Mouse (Mus musculus) left cerebral cortex, postnatal 10 days (tissue): ENCODE measurements around the gene Meis1. TPM values are rescaled to one million over a fixed set of nuclear protein-coding genes. Genes with fewer than 3 reads are reported as not detected.

Source experiments
- DNase-seq, 2 experiments: peaks; one replicate each; pipeline ENCODE4 v3.0.0; 2021 to 2022; ENCODE audit warnings: low spot score in 2 of 2, mixed read lengths in 1 of 2; ENCODE audit errors: extremely low spot score in 1 of 2
- intact Hi-C: fragments of 180-260 bp; cut with DNase I; formaldehyde crosslinking; loops from one replicate; pipeline ENCODE4 v1.15.1; 2025
- total RNA-seq, 2 experiments: library from RNA; stranded (reverse); gene quantifications; 2 replicates each; pipeline ENCODE4 v1.2.3; 2021

Gene Meis1
- total RNA-seq, result 1 to 10 TPM; 4.0 to 6.9 TPM

GRCm38 (mm10) chr11:19018489-19019203 is at the start of gene Meis1:
Gene Meis1, minus strand, starts transcription at chr11:19018985.
- peak; percentile 78 to 81 for DNase-seq
- intact Hi-C loops, result loop anchor here (2.0 to 5.0 kb wide), 2 partner anchors 142 to 266 kb away; no protein-coding TSS in a partner anchor

GRCm38 (mm10) chr11:19067334-19067733 is 48.5 kb upstream of the Meis1 start:
- DNase-seq, result no peak
- intact Hi-C loops, result no loop called here

GRCm38 (mm10) chr11:19049276-19049675 is 30.5 kb upstream of the Meis1 start:
- DNase-seq, result no peak
- intact Hi-C loops, result no loop called here

- DNase-seq, result no peak
- intact Hi-C loops, result no loop called here
These were observed 17.9 kb upstream of the Meis1 start for GRCm38 (mm10) chr11:19036595-19037166.

GRCm38 (mm10) chr11:19026581-19027561 is 8.1 kb upstream of the Meis1 start:
- peak in 1 of 2 experiments; percentile 61 for DNase-seq
- intact Hi-C loops, result loop anchor here (2.0 to 10.0 kb wide), 4 partner anchors 175 to 1342 kb away; no protein-coding TSS in a partner anchor

- intact Hi-C loops, result loop anchor here (2.0 to 10.0 kb wide), 4 partner anchors 176 to 1341 kb away; no protein-coding TSS in a partner anchor
- DNase-seq, result no peak
These were observed 7.3 kb upstream of the Meis1 start for GRCm38 (mm10) chr11:19025976-19026520.

- peak in 1 of 2 experiments; percentile 23 for DNase-seq
These were observed 5.9 kb upstream of the Meis1 start for GRCm38 (mm10) chr11:19024496-19025265.

GRCm38 (mm10) chr11:19023356-19023755 is 4.6 kb upstream of the Meis1 start:
- DNase-seq, result no peak
- intact Hi-C loops, result loop anchor here (5.0 to 10.0 kb wide), 3 partner anchors 651 to 1561 kb away; no protein-coding TSS in a partner anchor

More at GRCm38 (mm10) chr11:19024496-19025265, 5.9 kb upstream of the Meis1 start:
- intact Hi-C loops, result loop anchor here (5.0 to 10.0 kb wide), 4 partner anchors 178 to 1562 kb away; no protein-coding TSS in a partner anchor

- DNase-seq, result no peak
- intact Hi-C loops, result loop anchor here (5.0 to 10.0 kb wide), 3 partner anchors 652 to 1560 kb away; no protein-coding TSS in a partner anchor
These were observed 3.8 kb upstream of the Meis1 start for GRCm38 (mm10) chr11:19022576-19022975.

- intact Hi-C loops, result loop anchor here (5.0 to 10.0 kb wide), 3 partner anchors 654 to 1559 kb away; no protein-coding TSS in a partner anchor
- peak in 1 of 2 experiments; percentile 26 for DNase-seq
These were observed 2.3 kb upstream of the Meis1 start for GRCm38 (mm10) chr11:19020951-19021710.

GRCm38 (mm10) chr11:19020371-19020824 is 1.6 kb upstream of the Meis1 start:
- peak; percentile 89 to 91 for DNase-seq
- intact Hi-C loops, result loop anchor here (5.0 to 10.0 kb wide), 3 partner anchors 654 to 1558 kb away; no protein-coding TSS in a partner anchor

GRCm38 (mm10) chr11:19019204-19020171 is 703 bp upstream of the Meis1 start:
- intact Hi-C loops, result loop anchor here (2.0 to 10.0 kb wide), 5 partner anchors 143 to 1557 kb away; no protein-coding TSS in a partner anchor
- peak in 1 of 2 experiments; percentile 41 for DNase-seq

- DNase-seq, result no peak
These were observed 919 bp downstream of the Meis1 start for GRCm38 (mm10) chr11:19017719-19018413.

GRCm38 (mm10) chr11:19017262-19017661 is 1.5 kb downstream of the Meis1 start:
- intact Hi-C loops, result loop anchor here (5.0 kb wide), 1 partner anchor 265 kb away; no protein-coding TSS in a partner anchor
- no peak for DNase-seq

More at GRCm38 (mm10) chr11:19017719-19018413, 919 bp downstream of the Meis1 start:
- intact Hi-C loops, result loop anchor here (2.0 to 5.0 kb wide), 2 partner anchors 141 to 266 kb away; no protein-coding TSS in a partner anchor
